Mouse (Mus musculus) lung, postnatal 0 days (tissue): ENCODE data around the gene Gm11549.

Experiments used
- CTCF ChIP-seq: IDR thresholded peaks from 2 replicates; pipeline ENCODE4 v1.5.1; 2016; ENCODE audit warnings: antibody characterized with exemption, mild to moderate bottlenecking
- EP300 ChIP-seq: IDR thresholded peaks from 2 replicates; pipeline ENCODE4 v1.6.1; 2016; ENCODE audit warnings: antibody characterized with exemption, mild to moderate bottlenecking, control low read depth

GRCm38 (mm10) chr3:36544961-36545360 lies 23.3 kb upstream of the Gm11549 start:
- TF ChIP-seq CTCF, result no peak
- TF ChIP-seq EP300, result no peak
